Mouse (Mus musculus) heart, adult 2 months (tissue): Measurements from ENCODE around the gene Homer3. TPM values are rescaled to one million over a fixed set of nuclear protein-coding genes. Genes with fewer than 3 reads are reported as not detected.
A peak's percentile ranks its signal among the peaks of the same experiment; 100 is the strongest.

Source experiments
- DNase-seq, 2 experiments: peaks; one replicate each; pipeline ENCODE4 v3.0.0; 2021
- H3K27ac ChIP-seq: fragments of 200-600 bp; 2 replicates; pipeline ENCODE4 v1.8.1; 2022
- H3K27me3 ChIP-seq: fragments of 200-500 bp; 2 replicates; pipeline ENCODE4 v1.6.1; 2012; ENCODE audit warnings: mild to moderate bottlenecking, low read length, inconsistent platforms, mixed read lengths; ENCODE audit not compliant: control insufficient read depth, insufficient read depth
- H3K36me3 ChIP-seq: fragments of 200-500 bp; 2 replicates; pipeline ENCODE4 v1.6.1; 2012; ENCODE audit warnings: low read length, inconsistent platforms; ENCODE audit not compliant: control insufficient read depth, insufficient read depth
- H3K4me1 ChIP-seq: fragments of 200-500 bp; 2 replicates; pipeline ENCODE4 v1.6.1; 2011; ENCODE audit warnings: low read length; ENCODE audit not compliant: control insufficient read depth, insufficient read depth
- H3K4me3 ChIP-seq: fragments of 200-600 bp; 2 replicates; pipeline ENCODE4 v1.8.1; 2022
- H3K79me2 ChIP-seq: fragments of 200-500 bp; replicated peaks from 2 replicates; pipeline ENCODE4 v1.6.1; 2012; ENCODE audit warnings: mild to moderate bottlenecking, inconsistent platforms, low read length, moderate library complexity, mixed read lengths; ENCODE audit not compliant: control insufficient read depth, insufficient read depth
- H3K9ac ChIP-seq: fragments of 200-500 bp; 2 replicates; pipeline ENCODE4 v1.6.1; 2012; ENCODE audit warnings: low read depth, mild to moderate bottlenecking, control low read depth, inconsistent platforms, low read length, mixed read lengths
- CTCF ChIP-seq: fragments of 200-600 bp; IDR thresholded peaks from 2 replicates; pipeline ENCODE4 v1.8.1; 2022; ENCODE audit warnings: antibody characterized with exemption, mild to moderate bottlenecking, moderate library complexity
- EP300 ChIP-seq: fragments of 200-500 bp; IDR thresholded peaks from 2 replicates; pipeline ENCODE4 v1.6.1; 2011; ENCODE audit warnings: low read depth, low read length, control low read depth; ENCODE audit not compliant: insufficient read depth
- POLR2A ChIP-seq: fragments of 200-500 bp; IDR thresholded peaks from 2 replicates; pipeline ENCODE4 v1.6.1; 2011; ENCODE audit warnings: mild to moderate bottlenecking, low read depth, low read length, control low read depth; ENCODE audit not compliant: insufficient read depth
- WGBS: fragments of 180-500 bp; shearing (Covaris S2); methylation state at CpG from one replicate; pipeline ENCODE4 v1.1.7; 2018; 5-methylcytosine and 5-hydroxymethylcytosine counted together
- intact Hi-C: fragments of 180-260 bp; cut with DNase I; formaldehyde crosslinking; loops from one replicate; pipeline ENCODE4 v1.15.1; 2025
- polyA plus RNA-seq: library from polyadenylated mRNA; depleted of rRNA; stranded (reverse); fragments of >200 nt; gene quantifications from 2 replicates; pipeline ENCODE4 v1.2.3, GENCODE M21; 2012
- total RNA-seq, 2 experiments: library from RNA; stranded (reverse); gene quantifications; 2 replicates each; pipeline ENCODE4 v1.2.3; 2021

The Homer3 gene
- total and polyA plus RNA-seq, 3 experiments = 7.2 to 14.9 (median 8.3) TPM

DNA sequence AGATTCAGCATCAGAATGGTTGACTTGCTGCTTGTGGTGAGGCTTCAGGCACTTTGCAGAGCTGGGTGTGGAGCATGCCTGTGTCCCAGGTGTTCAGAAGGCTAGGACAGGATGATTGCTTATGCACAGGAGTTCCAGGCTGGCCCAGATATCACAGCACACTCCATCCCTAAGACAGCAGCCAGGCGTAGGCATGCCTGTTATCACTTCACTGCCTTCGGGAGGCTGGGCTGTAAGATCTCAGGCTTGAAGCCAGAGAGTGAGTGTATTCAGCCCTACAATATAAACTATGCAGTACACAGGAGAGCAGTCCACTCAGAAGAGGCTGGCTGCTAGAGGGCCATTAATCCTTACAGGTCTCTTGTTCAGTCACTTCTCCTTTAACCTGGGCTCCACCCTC lies 23.6 kb upstream of the Homer3 start:
- TF ChIP-seq EP300 (no peak), POLR2A (no peak), CTCF (no peak)
- no peak overlapping the region for H3K4me3 ChIP-seq
- DNase-seq = no peak
- H3K4me1 ChIP-seq = peaks cover 3% of the 10 kb centered on the region; the same call in 1 of the 2 replicates
- H3K27me3 ChIP-seq = no peaks in the 10 kb centered on the region
- no peak overlapping the region for H3K27ac ChIP-seq
- no peak overlapping the region for H3K9ac ChIP-seq
- no peaks in the 10 kb centered on the region for H3K79me2 ChIP-seq
- intact Hi-C loops = no loop called here
- WGBS = 51% methylated on average over 2 of the region's 2 CpGs
- H3K36me3 ChIP-seq = no peaks in the 10 kb centered on the region

- no peaks in the 10 kb centered on the region for H3K36me3 ChIP-seq
- no peaks in the 10 kb centered on the region for H3K79me2 ChIP-seq
- H3K9ac ChIP-seq = no peak overlapping the region
- WGBS = 74% methylated on average over 3 of the region's 3 CpGs
- no peak overlapping the region for H3K4me3 ChIP-seq
- intact Hi-C loops = no loop called here
- peaks cover under 1% of the 10 kb centered on the region; the same call in 1 of the 2 replicates for H3K4me1 ChIP-seq
- H3K27ac ChIP-seq = no peak overlapping the region
- TF ChIP-seq POLR2A (no peak), CTCF (no peak), EP300 (no peak)
- no peak for DNase-seq
- H3K27me3 ChIP-seq = no peaks in the 10 kb centered on the region
These were observed 15.0 kb upstream of the Homer3 start for GRCm38 (mm10) chr8:70267674-70268073.

GRCm38 (mm10) chr8:70268311-70268710 lies 14.3 kb upstream of the Homer3 start:
- H3K27me3 ChIP-seq = no peaks in the 10 kb centered on the region
- H3K4me1 ChIP-seq = peaks cover 6% of the 10 kb centered on the region; the same call in 1 of the 2 replicates
- no peaks in the 10 kb centered on the region for H3K79me2 ChIP-seq
- no peak overlapping the region for H3K27ac ChIP-seq
- H3K4me3 ChIP-seq = no peak overlapping the region
- intact Hi-C loops = no loop called here
- H3K9ac ChIP-seq = no peak overlapping the region
- no peaks in the 10 kb centered on the region for H3K36me3 ChIP-seq
- DNase-seq = no peak
- TF ChIP-seq POLR2A (no peak), EP300 (no peak), CTCF (no peak)
- WGBS = 75% methylated on average over 5 of the region's 5 CpGs

- DNase-seq = no peak
- H3K9ac ChIP-seq = no peak overlapping the region
- H3K36me3 ChIP-seq = no peaks in the 10 kb centered on the region
- intact Hi-C loops = no loop called here
- TF ChIP-seq POLR2A (no peak), CTCF (peak; percentile 65)
- no peak overlapping the region for H3K4me3 ChIP-seq
- no peak overlapping the region for H3K27ac ChIP-seq
- no peaks in the 10 kb centered on the region for H3K79me2 ChIP-seq
- H3K27me3 ChIP-seq = no peaks in the 10 kb centered on the region
- peaks cover 8% of the 10 kb centered on the region; the same call in 1 of the 2 replicates for H3K4me1 ChIP-seq
- WGBS = 37% methylated on average over 11 of the region's 11 CpGs
These were observed 13.6 kb upstream of the Homer3 start for GRCm38 (mm10) chr8:70268799-70269565.

GRCm38 (mm10) chr8:70272949-70273348 lies 9.7 kb upstream of the Homer3 start:
- peak in 1 of 2 experiments; percentile 46 for DNase-seq
- Histone ChIP-seq H3K36me3 (no peaks in the 10 kb centered on the region), H3K9ac (no peak overlapping the region), H3K4me1 (peaks cover 13% of the 10 kb centered on the region), H3K4me3 (no peak overlapping the region), H3K27ac (peak overlapping the region; percentile 31), H3K27me3 (no peaks in the 10 kb centered on the region), H3K79me2 (no peaks in the 10 kb centered on the region)
- TF ChIP-seq CTCF (no peak), EP300 (no peak)
- intact Hi-C loops = no loop called here
- WGBS = 27% methylated on average over 3 of the region's 3 CpGs

GRCm38 (mm10) chr8:70274350-70274749 lies 8.3 kb upstream of the Homer3 start:
- TF ChIP-seq POLR2A = no peak
- no peak for TF ChIP-seq CTCF
- TF ChIP-seq EP300 = no peak
- intact Hi-C loops = no loop called here
- peaks cover 17% of the 10 kb centered on the region for H3K4me1 ChIP-seq
- H3K27ac ChIP-seq = no peak overlapping the region
- no peak for DNase-seq
- H3K36me3 ChIP-seq = no peaks in the 10 kb centered on the region
- H3K27me3 ChIP-seq = no peaks in the 10 kb centered on the region
- H3K79me2 ChIP-seq = no peaks in the 10 kb centered on the region
- H3K4me3 ChIP-seq = no peak overlapping the region
- H3K9ac ChIP-seq = no peak overlapping the region
